8 mouse cellular contexts compared by ENCODE assay signal in genomic region chr7:80992980-80993833, GRCm38 (mm10). TPM values are rescaled to one million over a fixed set of nuclear protein-coding genes. Genes with fewer than 3 reads are reported as not detected.
DNase-seq lines count a peak whose midpoint lies in the region; ATAC-seq lines count a peak whose summit lies in the region.

Zfp592 (plus strand) TSS chr7:80993681.

- under 1% methylated on average over 78 of the region's 102 CpGs for WGBS in hindbrain, embryonic 14.5 days
- 1% methylated on average over 69 of the region's 102 CpGs for WGBS in macrophage (ENCODE audit: missing documents)

- H3K27ac ChIP-seq in hindbrain, embryonic 14.5 days, result peak within 1 kb of the TSS; percentile 95
- H3K27ac ChIP-seq in macrophage, result peak within 1 kb of the TSS; percentile 67

- no peaks in the 10 kb centered on the region for H3K9me3 ChIP-seq in hindbrain, embryonic 14.5 days (ENCODE audit: control insufficient read depth, low read length)

- peak within 1 kb of the TSS; percentile 93 for H3K4me2 ChIP-seq in hindbrain, embryonic 14.5 days (replicated peaks)

- H3K36me3 ChIP-seq in hindbrain, embryonic 14.5 days (replicated peaks; ENCODE audit: control insufficient read depth, insufficient read depth), result no peaks in the 10 kb centered on the region
- no peaks in the 10 kb centered on the region for H3K36me3 ChIP-seq in macrophage (ENCODE audit: inconsistent target)

- peak within 1 kb of the TSS; percentile 96 for H3K9ac ChIP-seq in hindbrain, embryonic 14.5 days

- H3K79me2 ChIP-seq in macrophage (ENCODE audit: inconsistent target), result peaks cover 51% of the 10 kb centered on the region

- H3K27me3 ChIP-seq in hindbrain, embryonic 14.5 days (ENCODE audit: control insufficient read depth, insufficient read depth, low read length), result no peaks in the 10 kb centered on the region

- ATAC-seq in hindbrain, embryonic 14.5 days (ENCODE audit: low FRiP score), result peak; percentile 92

- H3K4me1 ChIP-seq in hindbrain, embryonic 14.5 days (replicated peaks; ENCODE audit: control insufficient read depth, insufficient read depth, low read length), result peaks cover 29% of the 10 kb centered on the region

- DNase-seq in WW6 (ENCODE audit: low read depth, low spot score), result peak; percentile 18
- peak; percentile 78 to 90 for DNase-seq in cerebellum, postnatal 36 days
- DNase-seq in frontal cortex, postnatal 36 days (ENCODE audit: low spot score in 2 of 2), result peak; percentile 55 to 65
- peak; percentile 64 for DNase-seq in hindbrain, embryonic 14.5 days (ENCODE audit: low spot score)
- peak; percentile 56 to 76 for DNase-seq in left cerebral cortex, adult 18-20 months (ENCODE audit: low spot score in 2 of 2)
- DNase-seq in right cerebral cortex, adult 18-20 months, result peak; percentile 71
- DNase-seq in urinary bladder, postnatal 10 days (ENCODE audit: low spot score), result peak; percentile 40

- H3K4me3 ChIP-seq in hindbrain, embryonic 14.5 days (replicated peaks; ENCODE audit: low read length), result peak within 1 kb of the TSS; percentile 96
- H3K4me3 ChIP-seq in macrophage (ENCODE audit: inconsistent target), result peak within 1 kb of the TSS; percentile 87

RNA-seq across cellular contexts. Expression of gene Zfp592, which starts in this region (rescaled TPM):
- 10.4 and 12.3 TPM in 2 replicates for polyA plus RNA-seq in hindbrain, embryonic 14.5 days (2014; fragmentation: Nextera tagmentation; extraction: Ambion mirVana)
- 10 to 100 TPM; 19.3 to 20.0 TPM for total RNA-seq in left cerebral cortex, adult 18-20 months (2021)
- 10 to 100 TPM; 13.9 to 55.6 (median 35.3) TPM for total RNA-seq in macrophage (2018; cell fraction: chromatin; rRNA removed)
- 10 to 100 TPM in 23 of 26 experiments, 1 to 10 TPM in 3; 8.3 to 20.6 (median 15.7) TPM for total RNA-seq in macrophage (2018; cell fraction: cytosol; rRNA removed)
- 10 to 100 TPM; 15.1 to 50.4 (median 30.7) TPM for total RNA-seq in macrophage (2018; cell fraction: nucleus; rRNA removed)
- 14.6 to 15.0 TPM (median 15.0 TPM) in 3 replicates for polyA plus RNA-seq in macrophage (2018)

Comparison
In these comparisons a context has a peak if more than half of its experiments do, and no peak if none do; other contexts are left out.
1. Peak in every context shown above with its lines: DNase-seq, ATAC-seq, H3K4me3 ChIP-seq and H3K27ac ChIP-seq.
2. DNase-seq: peak in every context shown above with its lines; median percentile 84 in cerebellum, postnatal 36 days; 71 in right cerebral cortex, adult 18-20 months; 66 in left cerebral cortex, adult 18-20 months; 64 in hindbrain, embryonic 14.5 days; 60 in frontal cortex, postnatal 36 days; 40 in urinary bladder, postnatal 10 days; 18 in WW6.